Mouse (Mus musculus) hindbrain, embryonic 16.5 days (tissue): ENCODE data around the gene Vmn1r91. TPM values are rescaled to one million over a fixed set of nuclear protein-coding genes. Genes with fewer than 3 reads are reported as not detected.
"Not testable (repeated sequence)": the region's sequence is repeated elsewhere in the genome, so short reads cannot be mapped to it uniquely, and the experiment has no call there.

ENCODE experiments used
- ATAC-seq: fragments of 200-750 bp; cut with Nextera tagmentation; 2 replicates; pipeline ENCODE4 v1.8.0; 2017; ENCODE audit warnings: moderate TSS enrichment, moderate library complexity
- H3K27ac ChIP-seq: fragments of 300-500 bp; sonication (generic); 2 replicates; pipeline ENCODE4 v1.5.1; 2014; ENCODE audit warnings: low read depth, mild to moderate bottlenecking, control low read depth, low read length, moderate library complexity
- H3K27me3 ChIP-seq: fragments of 300-500 bp; sonication (generic); replicated peaks from 2 replicates; pipeline ENCODE4 v1.6.1; 2014; ENCODE audit warnings: low read length; ENCODE audit not compliant: control insufficient read depth, insufficient read depth
- H3K36me3 ChIP-seq: fragments of 300-500 bp; sonication (generic); 2 replicates; pipeline ENCODE4 v1.6.1; 2014; ENCODE audit warnings: mild to moderate bottlenecking, low read length, moderate library complexity, mixed read lengths; ENCODE audit not compliant: control insufficient read depth, insufficient read depth
- H3K4me1 ChIP-seq: fragments of 300-500 bp; sonication (generic); 2 replicates; pipeline ENCODE4 v1.6.1; 2014; ENCODE audit warnings: low read depth, low read length; ENCODE audit not compliant: control insufficient read depth, insufficient read depth
- H3K4me2 ChIP-seq: fragments of 300-500 bp; sonication (generic); 2 replicates; pipeline ENCODE4 v1.6.1; 2014; ENCODE audit warnings: mild to moderate bottlenecking, low read length, control low read depth, moderate library complexity
- H3K4me3 ChIP-seq: fragments of 300-500 bp; sonication (generic); 2 replicates; pipeline ENCODE4 v1.5.1; 2014; ENCODE audit warnings: mild to moderate bottlenecking, low read length, control low read depth, moderate library complexity
- H3K9ac ChIP-seq: fragments of 300-500 bp; sonication (generic); 2 replicates; pipeline ENCODE4 v1.6.1; 2014; ENCODE audit warnings: low read depth, mild to moderate bottlenecking, control low read depth, low read length, moderate library complexity
- H3K9me3 ChIP-seq: fragments of 300-500 bp; sonication (generic); 2 replicates; pipeline ENCODE4 v1.6.1; 2014; ENCODE audit warnings: mild to moderate bottlenecking, low read length, moderate library complexity; ENCODE audit not compliant: control insufficient read depth
- WGBS: fragments of 180-500 bp; shearing (Covaris S2); extraction: QIAGEN DNeasy Blood & Tissue Kit; methylation state at CpG from one replicate; pipeline ENCODE4 v1.1.7; 2014; 5-methylcytosine and 5-hydroxymethylcytosine counted together
- polyA plus RNA-seq: library from polyadenylated mRNA; unstranded; fragments of >200 nt; fragmentation: Nextera tagmentation; extraction: Ambion mirVana; gene quantifications from 2 replicates; pipeline ENCODE4 v1.2.1, GENCODE M21; 2015

The Vmn1r91 gene
- not detected in 2 replicates for polyA plus RNA-seq

DNA sequence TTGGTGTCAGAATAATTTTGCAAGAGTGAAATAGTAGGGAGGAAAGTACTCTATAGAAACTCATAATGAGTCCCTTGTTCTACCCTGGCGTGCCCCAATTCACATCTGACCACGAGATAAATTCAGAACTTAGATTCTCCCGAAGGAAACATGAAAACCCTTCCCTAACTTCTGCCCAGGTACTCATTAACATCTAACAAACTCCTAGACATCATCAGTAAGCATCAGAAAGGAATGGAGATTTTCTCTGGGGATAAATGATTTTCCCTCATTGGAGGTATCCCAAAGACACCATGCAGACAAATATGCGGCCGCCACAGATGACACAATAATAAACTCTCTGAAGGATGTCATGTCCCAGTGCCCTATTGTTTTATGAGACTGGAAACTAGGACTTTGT, at the start of gene Vmn1r91:
Vmn1r91 (plus strand) TSS at position 301 of the 400 bp plus-strand sequence.
- H3K4me3 ChIP-seq, H3K4me2 ChIP-seq, H3K9me3 ChIP-seq, H3K27ac ChIP-seq, H3K27me3 ChIP-seq, ATAC-seq, H3K36me3 ChIP-seq, H3K4me1 ChIP-seq, H3K9ac ChIP-seq: not testable (repeated sequence)
- WGBS, result 87% methylated on average over 5 of the region's 5 CpGs

DNA sequence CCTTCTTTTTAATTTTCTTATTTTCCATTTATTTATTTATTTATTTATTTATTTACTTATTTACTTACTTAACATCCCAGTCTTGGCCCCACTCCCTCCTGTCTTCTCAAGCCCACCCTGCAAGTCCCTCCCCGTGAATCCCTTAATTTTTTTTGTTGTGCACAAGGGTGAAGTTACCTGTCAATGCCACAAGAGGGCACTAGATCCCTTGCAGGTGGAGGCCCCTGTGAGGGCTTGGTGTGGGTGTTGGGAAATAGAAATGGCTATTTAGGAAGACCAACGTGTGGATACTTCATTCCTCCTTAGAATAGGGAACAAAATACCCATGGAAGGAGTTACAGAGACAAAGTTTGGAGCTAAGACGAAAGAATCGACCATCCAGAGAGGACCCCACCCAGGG, 35.4 kb upstream of the Vmn1r91 start:
- not testable (repeated sequence) for H3K9ac ChIP-seq, H3K36me3 ChIP-seq, H3K27ac ChIP-seq, H3K4me2 ChIP-seq, H3K27me3 ChIP-seq, H3K4me3 ChIP-seq, H3K4me1 ChIP-seq, H3K9me3 ChIP-seq, ATAC-seq
- 66% methylated on average over 4 of the region's 4 CpGs for WGBS

DNA sequence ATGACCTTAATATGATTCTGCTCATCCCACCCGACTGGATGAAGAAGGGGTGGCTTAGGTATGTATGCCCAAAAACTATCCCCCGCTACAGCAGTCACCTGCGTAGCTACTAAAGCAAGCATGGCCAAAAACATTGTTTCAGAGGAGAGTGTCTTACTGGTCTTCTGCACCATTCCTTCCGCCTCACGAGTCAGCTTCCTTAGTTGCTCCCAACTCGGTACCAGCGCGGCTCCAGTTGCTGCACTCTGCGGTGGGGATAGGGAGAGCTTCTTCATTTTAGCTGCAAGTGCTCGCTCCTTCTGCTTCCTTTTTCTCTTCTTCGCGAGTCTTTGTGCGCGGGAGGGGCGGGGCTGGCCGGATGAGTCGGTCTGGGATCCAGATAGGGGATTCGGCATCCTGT, 21.4 kb upstream of the Vmn1r91 start:
- not testable (repeated sequence) for H3K9ac ChIP-seq, ATAC-seq, H3K36me3 ChIP-seq, H3K27me3 ChIP-seq, H3K27ac ChIP-seq, H3K4me3 ChIP-seq, H3K4me2 ChIP-seq, H3K4me1 ChIP-seq, H3K9me3 ChIP-seq
- 71% methylated on average over 17 of the region's 18 CpGs for WGBS

DNA sequence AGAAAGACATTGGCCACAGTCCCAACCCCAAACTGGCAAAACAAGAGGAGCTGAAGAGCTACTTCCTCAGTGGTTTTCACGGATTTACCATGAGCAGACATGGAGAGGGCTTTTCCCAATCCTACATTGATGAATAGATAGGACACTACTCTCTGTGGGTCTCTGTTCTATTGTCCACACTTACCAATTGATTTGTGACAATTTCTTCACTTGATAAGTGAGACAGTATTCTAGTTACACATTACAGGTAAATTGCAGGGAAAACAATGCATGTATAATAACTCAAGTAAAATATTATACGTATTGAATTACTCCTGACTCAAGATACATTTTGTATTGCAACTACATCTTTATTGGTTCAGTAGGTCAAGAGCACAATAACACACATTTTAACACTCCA, 23.0 kb downstream of the Vmn1r91 start, which contains the start of gene Gm16442:
Gm16442 (minus strand) TSS at position 101 of the 400 bp plus-strand sequence.
- WGBS, result no CpG with 5 or more reads among the region's 2 CpGs
- H3K4me2 ChIP-seq, H3K9ac ChIP-seq, H3K36me3 ChIP-seq, H3K4me3 ChIP-seq, ATAC-seq, H3K27ac ChIP-seq, H3K4me1 ChIP-seq, H3K27me3 ChIP-seq, H3K9me3 ChIP-seq: not testable (repeated sequence)

DNA sequence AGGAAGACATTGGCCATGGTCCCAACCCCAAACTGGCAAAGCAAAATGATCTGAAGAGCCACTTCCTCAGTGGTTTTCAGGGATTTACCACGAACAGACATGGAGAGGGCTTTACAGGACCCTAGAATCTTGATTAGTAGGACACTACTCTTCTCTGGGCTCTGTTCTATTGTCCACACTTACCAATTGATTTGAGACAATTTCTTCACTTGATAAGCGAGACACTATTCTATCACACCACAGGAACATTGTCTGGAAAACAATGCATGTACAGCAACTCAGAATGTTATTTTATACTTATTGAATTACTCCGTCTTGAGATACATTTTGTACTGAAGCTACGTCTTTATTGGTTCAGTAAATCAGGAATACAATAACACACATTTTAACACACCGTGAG, 39.5 kb downstream of the Vmn1r91 start, which contains the start of gene Vmn1r93:
Vmn1r93 (minus strand) TSS at position 101 of the 400 bp plus-strand sequence.
- not testable (repeated sequence) for H3K27ac ChIP-seq, H3K9me3 ChIP-seq, H3K4me3 ChIP-seq, H3K4me1 ChIP-seq, ATAC-seq, H3K9ac ChIP-seq, H3K36me3 ChIP-seq, H3K4me2 ChIP-seq, H3K27me3 ChIP-seq
- WGBS, result no CpG with 5 or more reads among the region's 5 CpGs

Other genes with a start within 250 kb of the Vmn1r91 start
- gene Gm19345, start 247.7 kb upstream of the Vmn1r91 start, polyA plus RNA-seq, result 19.3 and 22.9 TPM in 2 replicates
- gene Ceacam16, start 238.4 kb upstream of the Vmn1r91 start, polyA plus RNA-seq, result 1.4 and 2.0 TPM in 2 replicates
- not detected in 2 replicates for gene Ceacam19, start 211.7 kb upstream of the Vmn1r91 start, polyA plus RNA-seq
- gene Pvr, start 178.5 kb upstream of the Vmn1r91 start, polyA plus RNA-seq, result 9.6 and 10.8 TPM in 2 replicates
- not detected in 2 replicates for gene Igsf23, start 148.9 kb upstream of the Vmn1r91 start, polyA plus RNA-seq
- not detected in 2 replicates for gene Ceacam20, start 134.3 kb upstream of the Vmn1r91 start, polyA plus RNA-seq
- gene Nlrp9b, start 108.2 kb upstream of the Vmn1r91 start, polyA plus RNA-seq, result not detected in 2 replicates
- gene Gm16442, start 22.9 kb downstream of the Vmn1r91 start, polyA plus RNA-seq, result not detected in 2 replicates
- gene Vmn1r93, start 39.4 kb downstream of the Vmn1r91 start, polyA plus RNA-seq, result not detected in 2 replicates
- not detected in 2 replicates for gene Vmn1r94, start 68.7 kb downstream of the Vmn1r91 start, polyA plus RNA-seq
- not detected in 2 replicates for gene Vmn1r95, start 94.0 kb downstream of the Vmn1r91 start, polyA plus RNA-seq
- gene Gm6164, start 105.9 kb downstream of the Vmn1r91 start, polyA plus RNA-seq, result not detected in 2 replicates
- not detected in 2 replicates for gene Gm4498, start 134.1 kb downstream of the Vmn1r91 start, polyA plus RNA-seq
- not detected in 2 replicates for gene Gm5890, start 163.2 kb downstream of the Vmn1r91 start, polyA plus RNA-seq
- not detected in 2 replicates for gene Gm4133, start 234.4 kb downstream of the Vmn1r91 start, polyA plus RNA-seq